Mouse (Mus musculus): Measurements from ENCODE around the gene Rbx1. TPM values are rescaled to one million over a fixed set of nuclear protein-coding genes. Genes with fewer than 3 reads are reported as not detected.
A peak's percentile ranks its signal among the peaks of the same experiment; 100 is the strongest.
"Not testable (repeated sequence)": the region's sequence is repeated elsewhere in the genome, so short reads cannot be mapped to it uniquely, and the experiment has no call there.

The Rbx1 gene
- polyA plus RNA-seq (2015; fragmentation: Nextera tagmentation; extraction: Ambion mirVana), result 482 and 500 TPM in 2 replicates

DNA sequence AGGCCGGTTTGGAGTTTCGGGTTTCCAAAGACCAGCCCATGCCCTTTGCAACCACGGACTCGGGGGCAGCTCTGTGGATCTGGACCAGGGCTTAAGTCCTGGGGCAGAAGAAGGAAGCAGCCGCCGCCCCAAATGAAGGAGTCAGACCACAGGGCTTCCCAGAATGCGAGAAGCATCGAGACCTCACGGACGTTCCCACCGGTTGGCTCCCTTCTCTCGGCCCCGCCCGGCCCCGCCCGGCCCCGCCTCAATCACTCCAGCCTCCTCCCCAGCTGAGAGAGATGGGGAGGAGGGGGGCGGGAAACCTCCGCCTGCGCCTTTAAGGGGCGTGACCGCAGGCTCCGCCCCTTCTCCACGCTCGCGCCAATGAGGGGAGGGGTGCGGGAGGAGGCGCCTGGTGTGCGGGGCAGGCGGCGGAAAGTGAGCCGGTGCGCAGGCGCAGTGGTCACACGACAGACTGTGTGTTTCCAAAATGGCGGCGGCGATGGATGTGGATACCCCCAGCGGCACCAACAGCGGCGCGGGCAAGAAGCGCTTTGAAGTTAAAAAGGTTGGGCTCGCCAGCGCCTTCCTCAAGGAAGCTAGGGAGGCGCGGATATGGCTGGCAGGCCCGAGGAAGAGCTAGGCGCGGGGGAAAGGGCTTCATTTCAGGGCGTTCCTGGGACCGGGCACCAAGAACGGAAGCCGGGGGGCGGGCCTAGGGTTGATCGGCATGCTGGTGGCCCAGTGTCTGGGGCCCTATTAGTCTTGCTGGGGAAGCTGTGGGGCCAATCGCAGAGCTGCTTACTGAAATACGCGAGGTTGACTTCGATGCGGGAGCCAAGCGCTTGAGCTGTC lies at the start of gene Rbx1:
TSS of gene Rbx1 (plus strand) at position 396 of the 837 bp plus-strand sequence.
- Histone ChIP-seq H3K27ac (peak within 1 kb of the TSS; percentile 94), H3K36me3 (peaks cover 24% of the 10 kb centered on the region), H3K4me2 (peak within 1 kb of the TSS; percentile 68), H3K4me1 (replicated peaks) (peaks cover 22% of the 10 kb centered on the region), H3K4me3 (peak within 1 kb of the TSS; percentile 63), H3K9ac (peak within 1 kb of the TSS; percentile 84), H3K27me3 (no peaks in the 10 kb centered on the region), H3K9me3 (no peaks in the 10 kb centered on the region)
- peak; percentile 99 for ATAC-seq (ENCODE audit: low FRiP score)
- WGBS, result under 1% methylated on average over 62 of the region's 62 CpGs

DNA sequence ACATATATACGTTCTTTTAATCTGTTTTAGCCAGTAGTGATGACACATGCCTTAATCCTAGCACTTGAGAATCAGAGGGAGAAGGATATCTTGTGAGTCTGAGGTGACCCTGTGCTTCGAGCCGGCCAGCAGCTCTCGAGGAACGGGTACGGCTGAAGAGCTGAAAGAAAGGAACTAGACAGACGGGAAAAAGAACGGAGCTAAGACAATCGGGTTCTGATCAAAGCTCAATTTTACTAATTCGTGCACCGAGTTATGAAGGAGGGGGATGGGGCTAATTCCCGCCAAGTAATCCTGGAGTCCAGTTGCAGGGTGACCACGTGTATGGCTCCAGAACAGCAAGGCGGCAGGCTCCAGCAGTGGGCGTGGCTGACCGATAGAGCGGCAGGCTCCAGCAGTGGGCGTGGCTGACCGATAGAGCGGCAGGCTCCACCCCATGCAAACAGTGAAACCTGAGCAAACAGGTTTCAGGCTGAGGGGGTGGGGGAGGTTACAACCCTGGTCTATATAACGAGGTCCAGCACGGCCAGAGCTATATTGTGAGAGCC lies 49.3 kb upstream of the Rbx1 start:
- not testable (repeated sequence) for ATAC-seq (ENCODE audit: low FRiP score); H3K9me3 ChIP-seq; H3K36me3 ChIP-seq; H3K27ac ChIP-seq; H3K27me3 ChIP-seq; H3K4me1 ChIP-seq (replicated peaks); H3K4me3 ChIP-seq
- Histone ChIP-seq H3K4me2 (peak overlapping the region; percentile 42), H3K9ac (peak overlapping the region; percentile 25; the same call in 1 of the 2 replicates)
- WGBS, result 13% methylated on average over 22 of the region's 22 CpGs

DNA sequence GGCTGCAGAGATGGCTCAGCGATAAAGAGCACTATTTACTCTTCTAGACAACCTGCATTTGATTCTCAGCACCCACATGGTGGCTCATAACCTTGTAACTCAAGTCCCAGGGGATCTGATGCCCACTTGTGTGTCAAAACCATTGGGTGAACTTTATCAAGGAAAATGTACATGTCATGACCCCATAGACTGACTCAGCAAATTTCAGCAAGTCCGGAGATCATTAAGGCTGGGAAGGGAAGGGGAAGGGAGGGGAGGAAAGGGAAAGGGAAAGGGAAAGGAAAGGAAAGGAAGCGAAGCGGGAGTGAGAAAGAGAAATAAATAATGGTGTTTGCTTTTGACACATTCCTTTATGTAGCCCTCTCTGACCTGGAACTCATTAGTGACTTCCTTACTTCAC lies 48.0 kb upstream of the Rbx1 start:
- 91% methylated on average over 4 of the region's 4 CpGs for WGBS
- Histone ChIP-seq H3K9ac (no peak overlapping the region), H3K4me2 (no peak overlapping the region), H3K36me3 (0 out of 2 replicates have a peak, but pooled peaks cover 4% of the 10 kb centered on the region), H3K27ac (no peak overlapping the region), H3K27me3 (no peaks in the 10 kb centered on the region), H3K4me3 (no peak overlapping the region), H3K9me3 (no peaks in the 10 kb centered on the region), H3K4me1 (replicated peaks) (peaks cover 6% of the 10 kb centered on the region)
- no peak for ATAC-seq (ENCODE audit: low FRiP score)

DNA sequence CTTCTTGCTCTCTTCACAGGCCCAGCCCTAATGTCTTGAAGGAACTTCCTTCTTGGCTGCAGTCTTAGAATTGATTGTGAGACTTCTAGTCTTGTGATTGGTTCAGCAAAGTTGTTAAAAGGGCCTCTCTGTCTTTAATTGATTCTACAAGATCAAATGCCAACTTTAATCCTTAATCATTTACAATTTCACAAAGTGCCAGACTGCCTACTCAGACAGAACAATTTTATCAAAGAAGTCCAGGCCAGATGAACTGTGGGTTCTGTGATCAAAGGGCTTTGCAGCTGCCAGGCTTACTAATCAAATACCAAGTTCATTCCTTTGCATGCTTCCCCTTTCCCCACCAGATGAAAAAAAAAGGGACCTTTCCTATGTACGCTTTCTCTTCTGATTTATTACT lies 44.6 kb upstream of the Rbx1 start:
- Histone ChIP-seq H3K27ac (no peak overlapping the region), H3K4me2 (no peak overlapping the region), H3K4me1 (replicated peaks) (peaks cover 6% of the 10 kb centered on the region), H3K4me3 (no peak overlapping the region), H3K9me3 (no peaks in the 10 kb centered on the region), H3K27me3 (no peaks in the 10 kb centered on the region), H3K9ac (no peak overlapping the region), H3K36me3 (0 out of 2 replicates have a peak, but pooled peaks cover 4% of the 10 kb centered on the region)
- ATAC-seq (ENCODE audit: low FRiP score), result no peak
- WGBS, result 83% methylated on average over 1 of the region's 1 CpGs

GRCm38 (mm10) chr15:81422156-81422681 lies 43.9 kb upstream of the Rbx1 start:
- no peak overlapping the region for H3K27ac ChIP-seq
- H3K36me3 ChIP-seq, result peaks cover 6% of the 10 kb centered on the region; the same call in 1 of the 2 replicates
- WGBS, result 86% methylated on average over 7 of the region's 7 CpGs
- H3K4me2 ChIP-seq, result no peak overlapping the region
- no peak overlapping the region for H3K4me3 ChIP-seq
- no peaks in the 10 kb centered on the region for H3K9me3 ChIP-seq
- no peak for ATAC-seq (ENCODE audit: low FRiP score)
- H3K27me3 ChIP-seq, result no peaks in the 10 kb centered on the region
- no peak overlapping the region for H3K9ac ChIP-seq
- H3K4me1 ChIP-seq (replicated peaks), result no peaks in the 10 kb centered on the region

DNA sequence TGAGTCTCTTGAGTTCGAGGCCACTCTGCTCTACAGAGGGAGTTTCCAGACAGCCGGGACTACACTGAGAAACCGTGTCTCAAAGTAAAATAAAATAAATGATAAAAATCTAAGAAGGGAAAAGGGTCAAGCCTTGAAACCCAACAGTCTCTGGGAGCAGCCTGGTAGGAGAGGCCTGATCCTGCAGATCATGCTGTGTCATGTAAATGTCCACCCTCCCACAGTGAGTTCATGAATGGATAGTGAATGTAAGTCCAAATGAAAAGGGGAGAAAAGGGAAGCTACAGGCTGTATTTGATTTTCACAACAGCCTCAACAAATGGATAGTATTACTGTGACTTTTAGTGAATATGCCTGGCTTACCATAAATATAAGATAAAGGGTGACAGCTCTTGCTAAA lies 40.8 kb upstream of the Rbx1 start:
- WGBS, result 85% methylated on average over 3 of the region's 3 CpGs
- no peak overlapping the region for H3K9ac ChIP-seq
- peaks cover 10% of the 10 kb centered on the region for H3K36me3 ChIP-seq
- no peaks in the 10 kb centered on the region for H3K27me3 ChIP-seq
- H3K4me2 ChIP-seq, result no peak overlapping the region
- no peaks in the 10 kb centered on the region for H3K9me3 ChIP-seq
- no peak overlapping the region for H3K27ac ChIP-seq
- no peak for ATAC-seq (ENCODE audit: low FRiP score)
- H3K4me3 ChIP-seq, result no peak overlapping the region
- H3K4me1 ChIP-seq (replicated peaks), result no peaks in the 10 kb centered on the region

- no peaks in the 10 kb centered on the region for H3K9me3 ChIP-seq
- H3K9ac ChIP-seq, result no peak overlapping the region
- peaks cover 34% of the 10 kb centered on the region for H3K36me3 ChIP-seq
- H3K4me1 ChIP-seq (replicated peaks), result no peaks in the 10 kb centered on the region
- no peak overlapping the region for H3K27ac ChIP-seq
- ATAC-seq (ENCODE audit: low FRiP score), result no peak
- 98% methylated on average over 2 of the region's 2 CpGs for WGBS
- no peak overlapping the region for H3K4me3 ChIP-seq
- H3K4me2 ChIP-seq, result no peak overlapping the region
- no peaks in the 10 kb centered on the region for H3K27me3 ChIP-seq
Measured at GRCm38 (mm10) chr15:81427947-81428346, 38.1 kb upstream of the Rbx1 start.

- Histone ChIP-seq H3K4me2 (no peak overlapping the region), H3K9me3 (no peaks in the 10 kb centered on the region), H3K27ac (no peak overlapping the region), H3K27me3 (no peaks in the 10 kb centered on the region), H3K4me3 (no peak overlapping the region), H3K36me3 (peaks cover 37% of the 10 kb centered on the region), H3K4me1 (replicated peaks) (no peaks in the 10 kb centered on the region), H3K9ac (no peak overlapping the region)
- ATAC-seq (ENCODE audit: low FRiP score), result no peak
- WGBS, result 83% methylated on average over 1 of the region's 1 CpGs
Measured at GRCm38 (mm10) chr15:81431195-81431594, 34.9 kb upstream of the Rbx1 start.

- WGBS, result 97% methylated on average over 1 of the region's 1 CpGs
Measured at GRCm38 (mm10) chr15:81438345-81438744, 27.8 kb upstream of the Rbx1 start.

GRCm38 (mm10) chr15:81439236-81439635 lies 26.9 kb upstream of the Rbx1 start:
- Histone ChIP-seq H3K4me1 (replicated peaks) (no peaks in the 10 kb centered on the region), H3K27me3 (no peaks in the 10 kb centered on the region), H3K36me3 (peaks cover 29% of the 10 kb centered on the region), H3K9ac (no peak overlapping the region), H3K27ac (no peak overlapping the region), H3K4me2 (no peak overlapping the region), H3K9me3 (no peaks in the 10 kb centered on the region), H3K4me3 (no peak overlapping the region)
- no peak for ATAC-seq (ENCODE audit: low FRiP score)

More at GRCm38 (mm10) chr15:81438345-81438744, 27.8 kb upstream of the Rbx1 start:
- Histone ChIP-seq H3K27me3 (no peaks in the 10 kb centered on the region), H3K4me3 (no peak overlapping the region), H3K9me3 (no peaks in the 10 kb centered on the region), H3K36me3 (peaks cover 29% of the 10 kb centered on the region), H3K27ac (no peak overlapping the region), H3K9ac (no peak overlapping the region), H3K4me1 (replicated peaks) (no peaks in the 10 kb centered on the region), H3K4me2 (no peak overlapping the region)
- no peak for ATAC-seq (ENCODE audit: low FRiP score)

DNA sequence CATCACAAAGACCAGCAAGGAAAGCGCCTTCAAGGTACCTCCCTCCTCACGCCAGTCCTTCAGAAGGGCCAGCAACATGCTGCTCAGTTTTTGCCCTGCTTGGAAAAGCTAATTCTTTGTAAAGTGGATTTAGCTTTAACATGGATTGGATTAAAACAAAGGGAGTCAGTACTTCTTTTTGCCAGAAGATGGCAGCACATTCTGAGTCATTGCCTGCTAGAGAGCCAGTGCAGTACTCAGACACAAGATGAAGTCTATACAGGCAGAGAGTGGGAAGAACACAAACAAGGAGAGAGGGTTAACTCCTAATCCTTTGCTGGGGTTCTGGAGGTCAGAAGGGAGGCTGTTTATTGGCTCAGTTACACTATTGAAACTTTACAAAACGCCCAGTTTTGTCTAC lies 17.6 kb upstream of the Rbx1 start:
- no peaks in the 10 kb centered on the region for H3K9me3 ChIP-seq
- ATAC-seq (ENCODE audit: low FRiP score), result no peak
- no peaks in the 10 kb centered on the region for H3K27me3 ChIP-seq
- H3K36me3 ChIP-seq, result peaks cover 34% of the 10 kb centered on the region
- WGBS, result 58% methylated on average over 3 of the region's 3 CpGs
- no peak overlapping the region for H3K4me3 ChIP-seq
- H3K4me2 ChIP-seq, result no peak overlapping the region
- H3K4me1 ChIP-seq (replicated peaks), result no peaks in the 10 kb centered on the region
- no peak overlapping the region for H3K27ac ChIP-seq
- no peak overlapping the region for H3K9ac ChIP-seq

- H3K4me2 ChIP-seq, result no peak overlapping the region
- no peak overlapping the region for H3K27ac ChIP-seq
- H3K27me3 ChIP-seq, result no peaks in the 10 kb centered on the region
- peaks cover 9% of the 10 kb centered on the region for H3K36me3 ChIP-seq
- no peak overlapping the region for H3K4me3 ChIP-seq
- no peak for ATAC-seq (ENCODE audit: low FRiP score)
- H3K9ac ChIP-seq, result no peak overlapping the region
- no peaks in the 10 kb centered on the region for H3K9me3 ChIP-seq
- WGBS, result 87% methylated on average over 7 of the region's 7 CpGs
- H3K4me1 ChIP-seq (replicated peaks), result peaks cover 7% of the 10 kb centered on the region; the same call in 1 of the 2 replicates
Measured at GRCm38 (mm10) chr15:81461523-81461922, 4.6 kb upstream of the Rbx1 start.
